Mouse (Mus musculus): ENCODE results near the gene Tspan15.

DNA sequence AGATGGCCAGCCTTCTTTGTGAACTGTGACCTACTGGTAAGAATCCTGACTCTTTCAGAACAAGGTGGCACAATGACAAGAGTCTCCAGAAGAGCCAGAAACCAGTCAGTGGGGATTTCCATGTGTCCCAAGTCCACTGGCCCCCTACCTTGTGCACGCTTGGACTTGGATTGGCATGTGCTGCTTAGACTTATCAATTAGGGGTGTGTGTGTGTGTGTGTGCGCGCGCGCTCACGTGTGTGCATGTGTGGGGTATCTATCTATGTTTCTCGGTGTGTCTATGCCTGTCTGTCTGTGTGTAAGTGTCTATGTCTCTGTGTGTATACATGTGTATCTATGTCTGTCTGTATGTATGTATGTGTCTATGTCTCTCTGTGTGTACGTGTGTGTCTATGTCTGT, 15.4 kb downstream of the Tspan15 start:
- TF ChIP-seq CTCF (conservative IDR thresholded peaks at IDR 0.05; ENCODE audit: insufficient read depth, insufficient read length, low read depth, low read length), result no peak
- TF ChIP-seq POLR2A (IDR thresholded peaks at IDR 0.05; ENCODE audit: low read depth, low read length), result no peak

All from kidney, adult 2 months (tissue).